Mouse (Mus musculus): ENCODE measurements around the gene Mrgprb1.
"Not testable (repeated sequence)": the region's sequence is repeated elsewhere in the genome, so short reads cannot be mapped to it uniquely, and the experiment has no call there.

The Mrgprb1 gene
- long read RNA-seq, experiment 1: 0 reads
- long read RNA-seq, experiment 2: 0 reads

- intact Hi-C loops (cut with DNase I): no loop called here
These were observed at the start of gene Mrgprb1 for GRCm38 (mm10) chr7:48456242-48456641. Gene Mrgprb1, minus strand, starts transcription at chr7:48456342.

DNA sequence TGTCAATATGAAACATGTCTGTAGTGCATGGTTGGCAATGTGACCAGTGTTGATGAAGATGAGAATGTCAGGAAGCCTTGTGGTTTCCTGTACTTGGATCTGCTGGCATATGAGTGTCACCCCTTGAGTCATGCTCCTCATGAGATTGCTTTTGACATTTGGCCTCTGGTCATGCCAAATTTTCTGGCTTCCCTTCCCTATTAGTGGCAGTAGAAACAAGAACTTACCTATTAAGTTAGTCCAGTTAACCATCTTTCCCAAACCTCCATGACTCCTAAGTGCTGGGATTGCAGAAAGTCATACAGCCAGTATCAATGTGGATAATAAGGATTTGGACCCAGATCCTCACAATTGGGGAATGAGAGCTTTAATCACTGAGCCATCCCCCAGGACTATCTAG lies 43.1 kb upstream of the Mrgprb1 start, which contains the start of gene Mrgprx2:
Gene Mrgprx2 (minus strand): TSS at position 101 of the 400 bp plus-strand sequence.
- intact Hi-C loops (cut with DNase I): no loop called here

- intact Hi-C loops (cut with DNase I): no loop called here
These were observed 19.6 kb downstream of the Mrgprb1 start for GRCm38 (mm10) chr7:48436581-48436980.

GRCm38 (mm10) chr7:48435936-48436335 lies 20.2 kb downstream of the Mrgprb1 start:
- intact Hi-C loops (cut with DNase I): not testable (repeated sequence)
